Mouse (Mus musculus): ENCODE data around the gene Rps3. TPM values are rescaled to one million over a fixed set of nuclear protein-coding genes. Genes with fewer than 3 reads are reported as not detected.
A peak's percentile ranks its signal among the peaks of the same experiment; 100 is the strongest.

The Rps3 gene
- polyA plus RNA-seq (2021): 1,216 TPM

- ATAC-seq (peak; percentile 73), DNase-seq (ENCODE audit: low read depth, low spot score) (no peak)
- POLR2A ChIA-PET: interaction anchor here (0.6 to 0.7 kb wide), 2 partner anchors 130 to 136 kb away, joined by 3 to 6 read pairs; no protein-coding TSS in a partner anchor
- H3K27me3 ChIP-seq: no peaks in the 10 kb centered on the region
- CTCF ChIA-PET: no interaction called here
- in situ Hi-C loops (cut with MboI; ENCODE audit: low pct_unique_long_range_greater_than_20kb): loop anchor here (10.0 kb wide), 1 partner anchor 371 kb away; the partner anchor contains the start of gene Xrra1
- TF ChIP-seq CTCF (IDR thresholded peaks at IDR 0.05): no peak
These were observed at the start of gene Rps3 for GRCm38 (mm10) chr7:99483271-99483923. Gene Rps3, minus strand, starts transcription at chr7:99483738.

DNA sequence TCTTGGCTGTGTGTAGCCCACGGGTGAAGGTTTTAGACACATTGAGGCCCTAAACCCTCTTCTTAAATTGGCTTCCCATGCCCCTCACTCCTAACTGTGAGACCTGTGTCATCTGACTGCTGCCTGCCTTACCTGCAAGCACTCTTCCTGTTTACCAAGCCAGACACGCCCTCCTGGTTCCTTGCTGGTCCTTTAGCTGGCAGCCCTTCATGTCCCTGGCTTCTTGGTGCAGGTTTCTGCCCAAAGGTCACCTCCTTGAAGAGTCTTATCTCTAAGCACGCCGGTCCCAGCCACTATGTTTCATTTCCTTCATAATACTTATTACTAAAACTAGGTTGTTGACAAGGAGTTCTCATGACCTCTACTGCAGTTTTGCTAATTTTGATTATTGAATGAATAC is 49.0 kb upstream of the Rps3 start:
- ChIA-PET POLR2A (no interaction called here), CTCF (no interaction called here)
- ATAC-seq: no peak
- DNase-seq (ENCODE audit: low read depth, low spot score): no peak
- in situ Hi-C loops (cut with MboI; ENCODE audit: low pct_unique_long_range_greater_than_20kb): no loop called here
- no peak for TF ChIP-seq CTCF (IDR thresholded peaks at IDR 0.05)
- no peaks in the 10 kb centered on the region for H3K27me3 ChIP-seq

DNA sequence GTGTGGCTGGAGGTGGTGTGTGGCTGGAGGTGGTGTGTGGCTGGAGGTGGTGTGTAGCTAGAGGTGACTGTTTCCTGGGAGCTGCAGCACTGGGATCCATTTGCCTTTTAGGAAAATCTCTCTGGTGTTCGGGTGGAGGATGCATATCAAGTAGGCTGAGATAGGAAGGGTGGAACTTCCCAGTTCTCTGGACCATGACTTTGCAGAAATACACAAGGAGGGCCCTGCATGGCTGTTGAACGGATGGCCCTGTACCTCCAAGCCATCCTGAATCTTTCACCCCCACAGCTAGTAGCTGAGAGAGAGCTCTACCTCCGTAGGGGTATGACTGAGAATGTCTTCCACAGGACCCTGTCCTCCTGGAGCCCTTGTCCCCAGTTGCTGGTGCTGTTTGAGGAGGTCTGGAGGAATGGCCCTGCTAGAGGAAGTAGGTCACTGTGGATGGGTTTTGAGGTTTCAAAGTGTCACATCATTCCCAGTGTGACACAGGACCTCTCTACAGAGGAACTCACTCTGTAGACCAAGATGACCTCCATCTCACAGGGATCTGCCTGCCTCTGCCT is 48.0 kb upstream of the Rps3 start:
- TF ChIP-seq CTCF (IDR thresholded peaks at IDR 0.05): no peak
- ChIA-PET CTCF (no interaction called here), POLR2A (no interaction called here)
- ATAC-seq (no peak), DNase-seq (ENCODE audit: low read depth, low spot score) (no peak)
- H3K27me3 ChIP-seq: no peaks in the 10 kb centered on the region
- in situ Hi-C loops (cut with MboI; ENCODE audit: low pct_unique_long_range_greater_than_20kb): no loop called here

DNA sequence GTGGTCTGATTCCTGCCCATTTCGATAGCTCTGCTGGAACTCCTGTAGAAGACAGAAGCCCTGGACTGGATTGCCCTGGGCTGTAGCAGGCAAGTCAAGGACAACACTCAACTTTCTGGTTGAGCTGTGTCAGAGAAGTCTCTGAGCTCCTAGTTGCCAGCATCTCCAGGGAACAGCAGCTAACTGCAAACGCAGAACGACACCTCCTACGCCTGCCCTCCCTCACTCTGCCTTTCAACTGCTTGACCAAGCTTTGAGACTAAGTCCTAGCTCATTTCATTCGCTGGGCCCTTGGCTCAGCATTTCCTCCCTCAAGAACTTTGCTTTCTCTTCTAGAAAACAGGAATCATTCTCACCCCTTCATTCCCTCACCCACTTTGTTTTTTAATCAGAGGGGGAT is 45.9 kb upstream of the Rps3 start:
- TF ChIP-seq CTCF (IDR thresholded peaks at IDR 0.05): no peak
- ATAC-seq (no peak), DNase-seq (ENCODE audit: low read depth, low spot score) (no peak)
- H3K27me3 ChIP-seq: no peaks in the 10 kb centered on the region
- in situ Hi-C loops (cut with MboI; ENCODE audit: low pct_unique_long_range_greater_than_20kb): no loop called here
- ChIA-PET CTCF (no interaction called here), POLR2A (no interaction called here)

DNA sequence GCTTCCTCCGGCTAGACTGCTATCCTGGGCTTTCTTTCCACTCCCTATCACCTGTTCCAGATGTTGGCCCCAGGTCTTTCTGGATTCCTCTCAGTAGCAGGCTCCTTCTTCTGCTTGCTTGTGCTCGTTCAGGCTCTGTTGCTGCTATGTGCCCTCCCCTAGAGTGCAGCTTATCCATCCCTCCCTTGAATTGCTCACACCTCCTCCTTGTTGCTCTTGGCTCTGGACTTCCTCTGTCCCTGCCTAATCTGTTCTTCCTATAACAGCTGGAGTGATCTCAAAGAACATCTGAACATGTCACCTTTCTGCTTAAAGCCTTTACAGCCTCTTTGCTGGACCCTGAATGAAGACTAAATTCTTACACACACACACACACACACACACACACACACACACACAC is 45.0 kb upstream of the Rps3 start:
- no peak for TF ChIP-seq CTCF (IDR thresholded peaks at IDR 0.05)
- no peak for DNase-seq (ENCODE audit: low read depth, low spot score)
- CTCF ChIA-PET: interaction anchor here (0.7 kb wide), 1 partner anchor 15 kb away, joined by 3 read pairs; no protein-coding TSS in a partner anchor
- in situ Hi-C loops (cut with MboI; ENCODE audit: low pct_unique_long_range_greater_than_20kb): no loop called here
- ATAC-seq: no peak
- no peaks in the 10 kb centered on the region for H3K27me3 ChIP-seq
- POLR2A ChIA-PET: no interaction called here

GRCm38 (mm10) chr7:99523837-99524236 is 40.3 kb upstream of the Rps3 start:
- ATAC-seq (no peak), DNase-seq (ENCODE audit: low read depth, low spot score) (no peak)
- in situ Hi-C loops (cut with MboI; ENCODE audit: low pct_unique_long_range_greater_than_20kb): no loop called here
- CTCF ChIA-PET: interaction anchor here (0.8 kb wide), 1 partner anchor 14 kb away, joined by 3 read pairs; no protein-coding TSS in a partner anchor
- POLR2A ChIA-PET: no interaction called here
- no peaks in the 10 kb centered on the region for H3K27me3 ChIP-seq
- TF ChIP-seq CTCF (IDR thresholded peaks at IDR 0.05): no peak

GRCm38 (mm10) chr7:99523121-99523520 is 39.6 kb upstream of the Rps3 start:
- no peak for DNase-seq (ENCODE audit: low read depth, low spot score)
- ChIA-PET POLR2A (interaction anchor here (0.6 kb wide), 1 partner anchor 24 kb away, joined by 3 read pairs; no protein-coding TSS in a partner anchor), CTCF (interaction anchor here (0.8 kb wide), 1 partner anchor 15 kb away, joined by 3 read pairs; no protein-coding TSS in a partner anchor)
- TF ChIP-seq CTCF (IDR thresholded peaks at IDR 0.05): no peak
- no peaks in the 10 kb centered on the region for H3K27me3 ChIP-seq
- in situ Hi-C loops (cut with MboI; ENCODE audit: low pct_unique_long_range_greater_than_20kb): no loop called here
- no peak for ATAC-seq

DNA sequence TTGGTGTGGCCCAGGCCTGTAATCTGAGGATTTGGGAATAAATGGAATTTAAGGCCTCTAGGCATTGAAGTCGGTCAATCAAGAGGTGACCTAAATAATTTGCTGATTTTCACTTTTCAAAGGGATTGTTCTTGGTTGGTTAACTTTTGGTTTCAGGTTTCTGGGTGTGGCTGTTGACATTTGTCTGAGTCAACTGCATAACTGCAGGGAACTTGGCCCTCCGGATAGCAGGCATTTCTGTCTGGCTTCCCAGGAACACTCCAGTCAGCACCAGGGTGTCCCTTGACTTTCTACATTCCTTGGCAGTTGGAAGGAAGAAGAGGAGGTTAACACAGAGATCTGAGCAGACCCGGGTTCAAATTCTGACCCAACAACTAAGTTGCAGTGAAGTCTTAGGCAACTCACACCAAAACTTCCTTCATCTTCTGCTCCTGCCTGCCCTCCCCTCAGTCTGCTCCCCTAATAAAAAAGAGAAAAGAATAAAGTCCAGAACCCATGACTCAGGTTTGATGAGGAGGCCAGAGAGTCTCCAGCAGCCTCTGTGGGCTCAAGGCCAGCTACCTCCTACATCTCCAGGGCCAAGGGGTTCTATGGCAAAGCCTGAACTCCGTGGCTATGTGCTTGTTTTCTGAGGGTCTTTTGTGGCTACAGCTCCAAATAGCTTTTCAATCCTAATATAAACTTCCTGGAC is 35.6 kb upstream of the Rps3 start:
- ChIA-PET POLR2A (interaction anchor here (1.4 kb wide), 1 partner anchor 19 kb away, joined by 3 read pairs; no protein-coding TSS in a partner anchor), CTCF (no interaction called here)
- no peaks in the 10 kb centered on the region for H3K27me3 ChIP-seq
- in situ Hi-C loops (cut with MboI; ENCODE audit: low pct_unique_long_range_greater_than_20kb): no loop called here
- no peak for TF ChIP-seq CTCF (IDR thresholded peaks at IDR 0.05)
- ATAC-seq (peak; percentile 69), DNase-seq (ENCODE audit: low read depth, low spot score) (peak; percentile 25)

DNA sequence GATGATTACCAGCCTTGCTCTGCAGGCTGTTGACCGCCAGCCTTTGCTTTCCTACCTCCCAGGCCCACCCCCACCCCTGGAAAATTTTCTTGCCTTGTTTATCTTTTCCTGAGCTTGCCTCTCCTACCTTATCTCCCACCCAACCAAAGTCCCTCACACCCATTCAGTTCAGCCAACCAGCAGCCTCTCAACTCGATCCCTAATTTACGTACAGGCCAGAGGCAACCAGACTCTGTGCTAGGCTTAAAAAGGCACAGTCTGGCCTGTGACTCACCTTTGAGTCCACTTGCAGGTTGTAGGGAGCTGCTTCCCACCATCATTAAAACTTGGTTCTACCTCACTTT is 33.2 kb upstream of the Rps3 start:
- TF ChIP-seq CTCF (IDR thresholded peaks at IDR 0.05): no peak
- in situ Hi-C loops (cut with MboI; ENCODE audit: low pct_unique_long_range_greater_than_20kb): no loop called here
- H3K27me3 ChIP-seq: no peaks in the 10 kb centered on the region
- no peak for DNase-seq (ENCODE audit: low read depth, low spot score)
- CTCF ChIA-PET: no interaction called here
- no peak for ATAC-seq
- POLR2A ChIA-PET: interaction anchor here (0.6 kb wide), 1 partner anchor 68 kb away, joined by 6 read pairs; no protein-coding TSS in a partner anchor

DNA sequence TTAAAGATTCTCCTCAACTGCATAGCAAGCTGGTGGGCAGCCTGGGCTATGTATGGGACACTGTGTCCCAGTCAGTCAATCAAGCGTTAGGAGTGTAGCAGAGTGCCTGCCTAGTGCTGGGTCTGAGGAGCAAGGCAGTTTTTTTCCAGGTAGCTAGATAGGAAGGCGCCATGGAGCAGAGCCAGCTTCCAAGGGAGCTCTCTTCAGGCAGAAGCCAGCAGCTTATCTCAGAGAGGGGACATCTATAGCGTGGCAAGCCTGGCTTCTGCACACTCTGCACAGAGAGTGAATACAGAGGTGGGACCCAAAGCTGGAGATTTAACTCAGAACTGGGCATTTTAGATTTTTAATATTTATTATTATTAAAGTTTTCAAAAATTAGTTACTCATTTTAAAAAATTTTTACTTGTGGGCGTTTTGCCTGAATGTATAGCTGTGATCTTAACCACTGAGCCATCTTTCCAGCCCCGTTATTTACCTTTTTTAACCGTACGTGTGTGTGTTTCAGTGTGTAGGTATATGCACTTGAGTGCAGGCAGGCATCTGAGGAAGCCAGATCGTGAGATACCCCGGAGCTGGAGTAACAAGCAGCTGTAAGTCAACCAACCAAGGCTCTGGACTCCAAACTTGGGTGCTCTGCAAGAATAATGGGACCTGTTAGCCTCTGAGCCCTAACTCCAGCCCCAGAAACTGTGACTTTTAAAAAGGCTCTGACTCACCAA is 32.7 kb upstream of the Rps3 start:
- POLR2A ChIA-PET: interaction anchor here (0.8 to 1.3 kb wide), 2 partner anchors 8 to 10 kb away, joined by 3 read pairs; no protein-coding TSS in a partner anchor
- CTCF ChIA-PET: no interaction called here
- no peak for ATAC-seq
- in situ Hi-C loops (cut with MboI; ENCODE audit: low pct_unique_long_range_greater_than_20kb): no loop called here
- no peaks in the 10 kb centered on the region for H3K27me3 ChIP-seq
- no peak for DNase-seq (ENCODE audit: low read depth, low spot score)
- TF ChIP-seq CTCF (IDR thresholded peaks at IDR 0.05): no peak

Measured in Patski (cell line).